ENCODE assay signal across 8 mouse cellular contexts in the genomic region with DNA sequence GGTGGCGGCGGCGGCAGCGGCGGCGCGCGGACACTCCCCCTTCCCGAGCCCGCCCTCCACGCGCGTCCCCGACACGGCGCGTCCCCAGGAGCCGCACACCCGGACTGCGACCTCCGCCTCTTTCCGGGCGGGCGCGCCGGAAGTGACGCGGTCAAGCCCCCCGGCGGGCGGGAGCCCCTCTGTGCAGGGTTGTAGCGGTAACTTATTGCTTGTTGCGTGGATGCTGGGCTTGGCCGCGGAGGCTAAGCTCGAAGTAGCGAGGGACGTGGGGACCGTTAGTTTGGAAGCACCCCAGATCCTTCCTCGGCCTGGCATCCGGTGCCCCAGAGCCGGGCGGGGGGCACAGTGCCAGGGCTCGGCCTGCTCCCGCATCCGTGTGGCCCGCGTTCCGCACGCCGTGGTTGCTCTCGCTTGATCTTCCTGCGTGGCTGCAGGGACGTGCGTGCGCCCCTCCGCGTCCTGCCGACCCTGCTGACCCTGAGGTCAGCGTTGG. TPM values are rescaled to one million over a fixed set of nuclear protein-coding genes. Genes with fewer than 3 reads are reported as not detected.
DNase-seq lines count a peak whose midpoint lies in the region; ATAC-seq and TF ChIP-seq lines count a peak whose summit lies in the region.

TSS of gene Prkacb (minus strand) at position 90 of the 493 bp plus-strand sequence.

- no peaks in the 10 kb centered on the region for H3K27me3 ChIP-seq in embryonic facial prominence, embryonic 13.5 days
- no peaks in the 10 kb centered on the region for H3K27me3 ChIP-seq in heart, adult 2 months (ENCODE audit: control insufficient read depth, insufficient read depth, low read length)
- H3K27me3 ChIP-seq in limb, embryonic 13.5 days: no peaks in the 10 kb centered on the region; the same call in 1 of the 2 replicates
- H3K27me3 ChIP-seq in midbrain, embryonic 16.5 days (ENCODE audit: control insufficient read depth, insufficient read depth, low read depth, low read length): no peaks in the 10 kb centered on the region

- DNase-seq in 3134 (ENCODE audit: extremely low read depth, insufficient read length, low spot score): peak; percentile 88
- DNase-seq in adrenal gland, postnatal 36 days: peak; percentile 95 to 97
- DNase-seq in heart, adult 2 months: peak; percentile 95 to 97
- DNase-seq in kidney, adult 8-10 months: peak; percentile 86 to 87
- peak; percentile 74 to 86 for DNase-seq in spleen, postnatal 10 days (ENCODE audit: low spot score in 2 of 2)

- H3K9me3 ChIP-seq in embryonic facial prominence, embryonic 13.5 days: no peaks in the 10 kb centered on the region
- H3K9me3 ChIP-seq in limb, embryonic 13.5 days: no peaks in the 10 kb centered on the region
- H3K9me3 ChIP-seq in midbrain, embryonic 16.5 days (replicated peaks; ENCODE audit: control insufficient read depth, low read length, poor library complexity, severe bottlenecking): no peaks in the 10 kb centered on the region

- TF ChIP-seq EP300 in heart, adult 2 months (IDR thresholded peaks at IDR 0.05; ENCODE audit: insufficient read depth, low read depth, low read length): 0 out of 2 replicates have a peak, but pooled peaks have one; percentile 21

- WGBS in embryonic facial prominence, embryonic 13.5 days: under 1% methylated on average over 60 of the region's 60 CpGs
- WGBS in heart, adult 2 months: under 1% methylated on average over 60 of the region's 60 CpGs
- under 1% methylated on average over 45 of the region's 60 CpGs for WGBS in limb, embryonic 13.5 days
- 0% methylated on average over 59 of the region's 60 CpGs for WGBS in midbrain, embryonic 16.5 days

- H3K4me3 ChIP-seq in embryonic facial prominence, embryonic 13.5 days: peak within 1 kb of the TSS; percentile 97
- H3K4me3 ChIP-seq in heart, adult 2 months: peak within 1 kb of the TSS; percentile 94
- peak within 1 kb of the TSS; percentile 96 for H3K4me3 ChIP-seq in limb, embryonic 13.5 days
- peak within 1 kb of the TSS; percentile 83 for H3K4me3 ChIP-seq in midbrain, embryonic 16.5 days (ENCODE audit: low read depth, low read length)

- peak within 1 kb of the TSS; percentile 71 for H3K4me2 ChIP-seq in embryonic facial prominence, embryonic 13.5 days
- H3K4me2 ChIP-seq in limb, embryonic 13.5 days (replicated peaks): peak within 1 kb of the TSS; percentile 83
- H3K4me2 ChIP-seq in midbrain, embryonic 16.5 days (ENCODE audit: low read length): peak within 1 kb of the TSS; percentile 83

- peak; percentile 79 for TF ChIP-seq POLR2A in heart, adult 2 months (IDR thresholded peaks at IDR 0.05; ENCODE audit: insufficient read depth, low read depth, low read length)

- intact Hi-C loops in heart, adult 2 months (cut with DNase I): loop anchor here (2.0 to 10.0 kb wide), 3 partner anchors 40 to 408 kb away; partner anchors contain the start of genes Rpf1, Ssx2ip and Ttll7

- H3K79me2 ChIP-seq in heart, adult 2 months (replicated peaks; ENCODE audit: control insufficient read depth, insufficient read depth, low read length): 0 out of 2 replicates have a peak, but pooled peaks cover 1% of the 10 kb centered on the region

- H3K36me3 ChIP-seq in embryonic facial prominence, embryonic 13.5 days: 0 out of 2 replicates have a peak, but pooled peaks cover 3% of the 10 kb centered on the region
- peaks cover 5% of the 10 kb centered on the region; the same call in 1 of the 2 replicates for H3K36me3 ChIP-seq in heart, adult 2 months (ENCODE audit: control insufficient read depth, insufficient read depth, low read length)
- no peaks in the 10 kb centered on the region for H3K36me3 ChIP-seq in limb, embryonic 13.5 days
- H3K36me3 ChIP-seq in midbrain, embryonic 16.5 days (ENCODE audit: control insufficient read depth, insufficient read depth, low read length): no peaks in the 10 kb centered on the region

- H3K4me1 ChIP-seq in embryonic facial prominence, embryonic 13.5 days: peaks cover 11% of the 10 kb centered on the region
- peaks cover 3% of the 10 kb centered on the region for H3K4me1 ChIP-seq in heart, adult 2 months (ENCODE audit: control insufficient read depth, insufficient read depth, low read length)
- peaks cover 14% of the 10 kb centered on the region for H3K4me1 ChIP-seq in limb, embryonic 13.5 days
- peaks cover 19% of the 10 kb centered on the region for H3K4me1 ChIP-seq in midbrain, embryonic 16.5 days (ENCODE audit: control insufficient read depth, insufficient read depth, low read length)

- no peak for TF ChIP-seq CTCF in heart, adult 2 months (IDR thresholded peaks at IDR 0.05)

- ATAC-seq in embryonic facial prominence, embryonic 13.5 days (ENCODE audit: insufficient number of reproducible peaks, insufficient read depth, low FRiP score, low TSS enrichment, low read depth): peak; percentile 92
- peak; percentile 97 for ATAC-seq in limb, embryonic 13.5 days (ENCODE audit: low FRiP score, low read depth)
- ATAC-seq in midbrain, embryonic 16.5 days: peak; percentile 97

- peak within 1 kb of the TSS; percentile 96 for H3K27ac ChIP-seq in embryonic facial prominence, embryonic 13.5 days
- peak within 1 kb of the TSS; percentile 99 for H3K27ac ChIP-seq in heart, adult 2 months
- H3K27ac ChIP-seq in limb, embryonic 13.5 days: peak within 1 kb of the TSS; percentile 93
- peak within 1 kb of the TSS; percentile 96 for H3K27ac ChIP-seq in midbrain, embryonic 16.5 days (ENCODE audit: low read length)

- peak within 1 kb of the TSS; percentile 97 for H3K9ac ChIP-seq in embryonic facial prominence, embryonic 13.5 days
- H3K9ac ChIP-seq in heart, adult 2 months (ENCODE audit: low read depth, low read length): peak within 1 kb of the TSS; percentile 92
- H3K9ac ChIP-seq in limb, embryonic 13.5 days: peak within 1 kb of the TSS; percentile 94
- H3K9ac ChIP-seq in midbrain, embryonic 16.5 days (ENCODE audit: low read depth, low read length): peak within 1 kb of the TSS; percentile 90

RNA-seq across cellular contexts. Expression of gene Prkacb, which starts in this region (rescaled TPM):
- 100 to 1,000 TPM; 109 to 117 TPM for total RNA-seq in adrenal gland, postnatal 36 days (2021)
- 69.1 and 72.4 TPM in 2 replicates for polyA plus RNA-seq in embryonic facial prominence, embryonic 13.5 days (2015; fragmentation: Nextera tagmentation; extraction: Ambion mirVana)
- 10 to 100 TPM; 57.4 to 58.9 TPM for total RNA-seq in heart, adult 2 months (2021)
- 19.8 and 30.4 TPM in 2 replicates for polyA plus RNA-seq in heart, adult 2 months (2012; rRNA removed)
- polyA plus RNA-seq in limb, embryonic 13.5 days (2015; fragmentation: Nextera tagmentation; extraction: Ambion mirVana): 70.6 and 77.2 TPM in 2 replicates
- 218 and 228 TPM in 2 replicates for polyA plus RNA-seq in midbrain, embryonic 16.5 days (2015; fragmentation: Nextera tagmentation; extraction: Ambion mirVana)

Comparison
In these comparisons a context has a peak if more than half of its experiments do, and no peak if none do; other contexts are left out.
1. Peak in every context shown above with its lines: DNase-seq, ATAC-seq, H3K4me3 ChIP-seq and H3K27ac ChIP-seq.